Mouse (Mus musculus): ENCODE data around the gene Exosc9. TPM values are rescaled to one million over a fixed set of nuclear protein-coding genes. Genes with fewer than 3 reads are reported as not detected.
A peak's percentile ranks its signal among the peaks of the same experiment; 100 is the strongest.

Gene Exosc9
- polyA plus RNA-seq, 1 experiment from 2014 or later, result 52.9 TPM

DNA sequence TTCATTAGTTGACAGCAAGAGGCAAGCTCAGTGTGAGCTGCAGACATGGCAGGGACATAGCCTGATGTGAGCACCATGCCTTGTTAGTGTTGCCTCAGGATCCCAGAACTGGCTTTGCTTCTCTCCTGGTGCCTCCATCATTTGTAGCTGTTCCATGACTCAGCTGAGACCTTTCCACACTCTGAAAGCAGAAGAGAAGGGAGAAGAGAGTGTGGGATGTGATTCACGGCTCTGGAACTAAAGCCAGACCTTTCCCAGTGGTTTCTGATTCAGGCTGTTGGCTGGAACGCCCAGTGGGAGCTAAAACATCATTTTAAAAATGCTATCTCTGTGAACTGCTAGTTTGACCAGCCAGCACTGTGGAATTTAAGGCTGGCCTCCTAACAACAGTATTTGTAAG lies 11.7 kb upstream of the Exosc9 start:
- H3K9me3 ChIP-seq (ENCODE audit: control insufficient read depth, low read length), result no peaks in the 10 kb centered on the region
- no peak overlapping the region for H3K27ac ChIP-seq (replicated peaks; ENCODE audit: low read depth, low read length)
- no peaks in the 10 kb centered on the region for H3K36me3 ChIP-seq (ENCODE audit: control insufficient read depth, insufficient read depth, low read length)
- H3K4me2 ChIP-seq (ENCODE audit: low read depth, low read length), result no peak overlapping the region
- WGBS, result 64% methylated on average over 2 of the region's 2 CpGs
- no peaks in the 10 kb centered on the region for H3K4me1 ChIP-seq (ENCODE audit: control insufficient read depth, insufficient read depth, low read length)
- ATAC-seq (ENCODE audit: low read depth) (no peak), DNase-seq (ENCODE audit: low spot score) (no peak)
- no peaks in the 10 kb centered on the region for H3K27me3 ChIP-seq (replicated peaks; ENCODE audit: control insufficient read depth, insufficient read depth, low read length)
- no peak overlapping the region for H3K9ac ChIP-seq (ENCODE audit: low read depth, low read length)
- no peak overlapping the region for H3K4me3 ChIP-seq (ENCODE audit: low read depth, low read length)

DNA sequence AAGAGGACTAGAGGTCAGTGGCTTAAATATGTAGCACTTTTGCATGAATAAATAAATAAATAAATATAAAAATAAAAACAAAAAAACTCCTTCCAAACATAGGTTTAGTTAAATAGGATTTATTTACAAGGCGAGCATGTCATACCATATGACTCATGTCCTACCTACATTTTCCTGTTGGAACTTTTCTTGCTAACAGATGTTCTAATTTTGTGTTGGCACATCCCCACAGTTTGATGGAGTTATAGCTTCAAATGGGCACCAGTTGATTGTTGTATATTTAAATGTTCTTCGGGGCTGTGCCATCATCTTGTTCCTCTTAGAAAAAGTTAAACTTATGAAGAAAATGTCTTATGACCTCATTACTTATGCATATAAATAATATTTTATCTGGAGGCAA lies 11.0 kb upstream of the Exosc9 start:
- Histone ChIP-seq H3K36me3 (ENCODE audit: control insufficient read depth, insufficient read depth, low read length) (no peaks in the 10 kb centered on the region), H3K4me2 (ENCODE audit: low read depth, low read length) (no peak overlapping the region), H3K4me1 (ENCODE audit: control insufficient read depth, insufficient read depth, low read length) (no peaks in the 10 kb centered on the region), H3K27me3 (replicated peaks; ENCODE audit: control insufficient read depth, insufficient read depth, low read length) (no peaks in the 10 kb centered on the region), H3K9ac (ENCODE audit: low read depth, low read length) (no peak overlapping the region), H3K27ac (replicated peaks; ENCODE audit: low read depth, low read length) (no peak overlapping the region), H3K9me3 (ENCODE audit: control insufficient read depth, low read length) (no peaks in the 10 kb centered on the region), H3K4me3 (ENCODE audit: low read depth, low read length) (no peak overlapping the region)
- ATAC-seq (ENCODE audit: low read depth) (no peak), DNase-seq (ENCODE audit: low spot score) (no peak)
- 89% methylated on average over 2 of the region's 2 CpGs for WGBS

DNA sequence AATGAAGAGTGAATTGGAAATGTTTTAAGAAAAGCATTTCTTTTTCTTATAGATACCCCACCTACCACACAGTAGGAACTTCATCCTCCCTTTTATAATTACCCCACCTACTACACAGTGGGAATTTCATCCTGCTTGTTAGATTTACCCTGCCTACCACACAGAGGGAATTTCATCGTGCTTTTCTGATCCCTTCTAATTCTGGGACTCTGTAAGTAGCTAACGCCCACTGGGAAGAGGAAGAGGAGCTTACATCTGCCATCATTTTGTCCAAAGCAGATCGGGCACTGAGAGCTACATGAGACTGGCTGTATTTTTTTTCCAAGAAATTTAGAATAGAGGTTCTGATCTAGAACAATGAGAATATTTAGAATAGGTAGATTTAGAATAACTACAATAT lies 7.4 kb upstream of the Exosc9 start:
- H3K4me3 ChIP-seq (ENCODE audit: low read depth, low read length), result no peak overlapping the region
- no peak overlapping the region for H3K9ac ChIP-seq (ENCODE audit: low read depth, low read length)
- H3K27me3 ChIP-seq (replicated peaks; ENCODE audit: control insufficient read depth, insufficient read depth, low read length), result no peaks in the 10 kb centered on the region
- H3K27ac ChIP-seq (replicated peaks; ENCODE audit: low read depth, low read length), result no peak overlapping the region
- no peaks in the 10 kb centered on the region for H3K4me1 ChIP-seq (ENCODE audit: control insufficient read depth, insufficient read depth, low read length)
- no peaks in the 10 kb centered on the region for H3K9me3 ChIP-seq (ENCODE audit: control insufficient read depth, low read length)
- no peak overlapping the region for H3K4me2 ChIP-seq (ENCODE audit: low read depth, low read length)
- no peaks in the 10 kb centered on the region for H3K36me3 ChIP-seq (ENCODE audit: control insufficient read depth, insufficient read depth, low read length)
- ATAC-seq (ENCODE audit: low read depth) (no peak), DNase-seq (ENCODE audit: low spot score) (no peak)
- 80% methylated on average over 3 of the region's 3 CpGs for WGBS

DNA sequence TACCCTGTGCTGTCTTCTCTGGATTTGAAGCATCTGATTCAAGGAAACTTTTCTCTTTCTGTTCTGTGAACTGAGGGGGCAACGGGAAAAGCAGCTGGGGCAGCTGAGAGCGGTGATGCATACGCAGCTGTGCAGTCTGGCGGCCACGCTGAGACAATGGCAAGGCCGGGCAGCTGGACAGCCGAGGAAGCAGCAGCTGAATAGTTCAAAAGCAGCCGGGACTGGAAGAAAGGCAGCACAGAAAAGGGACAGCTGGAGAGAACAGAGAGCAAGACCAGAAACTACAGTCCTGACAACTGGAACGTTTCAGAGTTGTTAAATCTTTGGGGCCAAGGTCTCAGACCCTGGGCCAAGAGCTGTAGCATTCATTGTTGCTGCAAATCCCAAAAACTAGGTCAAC lies 1.1 kb upstream of the Exosc9 start:
- Histone ChIP-seq H3K27me3 (replicated peaks; ENCODE audit: control insufficient read depth, insufficient read depth, low read length) (no peaks in the 10 kb centered on the region), H3K4me3 (ENCODE audit: low read depth, low read length) (peak overlapping the region; percentile 85; the same call in 1 of the 2 replicates), H3K27ac (replicated peaks; ENCODE audit: low read depth, low read length) (no peak overlapping the region), H3K4me1 (ENCODE audit: control insufficient read depth, insufficient read depth, low read length) (peaks cover 5% of the 10 kb centered on the region; the same call in 1 of the 2 replicates), H3K36me3 (ENCODE audit: control insufficient read depth, insufficient read depth, low read length) (peaks cover 26% of the 10 kb centered on the region), H3K9ac (ENCODE audit: low read depth, low read length) (no peak overlapping the region), H3K9me3 (ENCODE audit: control insufficient read depth, low read length) (no peaks in the 10 kb centered on the region), H3K4me2 (ENCODE audit: low read depth, low read length) (peak overlapping the region; percentile 67)
- WGBS, result 38% methylated on average over 9 of the region's 9 CpGs
- DNase-seq (ENCODE audit: low spot score), result peak; percentile 83
- ATAC-seq (ENCODE audit: low read depth), result peak; percentile 72

DNA sequence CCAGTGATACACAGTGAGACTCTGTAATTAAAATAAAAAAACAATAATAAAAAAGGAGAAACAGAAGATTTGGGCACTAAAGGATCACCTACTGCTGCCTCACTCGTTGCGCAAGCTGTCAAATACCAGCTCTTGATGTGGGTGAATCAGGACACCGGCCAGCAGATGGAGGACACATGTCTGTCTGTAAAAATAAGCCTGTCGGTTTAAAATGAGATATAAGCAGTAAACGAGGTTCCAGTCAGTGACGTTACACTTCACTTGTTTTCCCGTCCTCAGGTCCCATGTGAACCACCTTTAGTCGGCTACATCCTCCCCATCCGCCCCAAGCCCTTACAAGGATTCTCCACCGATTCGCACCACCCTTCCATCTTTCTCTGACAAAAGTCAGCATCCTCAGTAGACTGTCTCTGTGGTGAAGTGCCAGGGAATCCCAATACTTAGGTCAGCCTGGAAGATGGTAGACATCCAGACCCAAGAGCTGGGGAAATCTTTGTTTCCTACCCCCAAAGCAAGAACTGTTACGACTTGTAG lies 488 bp upstream of the Exosc9 start:
- peak overlapping the region; percentile 67 for H3K4me2 ChIP-seq (ENCODE audit: low read depth, low read length)
- peak; percentile 26; the same call in 1 of the 2 replicates for ATAC-seq (ENCODE audit: low read depth)
- peak; percentile 26 for DNase-seq (ENCODE audit: low spot score)
- no peaks in the 10 kb centered on the region for H3K9me3 ChIP-seq (ENCODE audit: control insufficient read depth, low read length)
- H3K9ac ChIP-seq (ENCODE audit: low read depth, low read length), result peak overlapping the region; percentile 82
- H3K27ac ChIP-seq (replicated peaks; ENCODE audit: low read depth, low read length), result peak overlapping the region; percentile 63
- H3K36me3 ChIP-seq (ENCODE audit: control insufficient read depth, insufficient read depth, low read length), result peaks cover 31% of the 10 kb centered on the region
- 13% methylated on average over 12 of the region's 12 CpGs for WGBS
- H3K27me3 ChIP-seq (replicated peaks; ENCODE audit: control insufficient read depth, insufficient read depth, low read length), result no peaks in the 10 kb centered on the region
- H3K4me1 ChIP-seq (ENCODE audit: control insufficient read depth, insufficient read depth, low read length), result peaks cover 5% of the 10 kb centered on the region; the same call in 1 of the 2 replicates
- H3K4me3 ChIP-seq (ENCODE audit: low read depth, low read length), result peak overlapping the region; percentile 85

DNA sequence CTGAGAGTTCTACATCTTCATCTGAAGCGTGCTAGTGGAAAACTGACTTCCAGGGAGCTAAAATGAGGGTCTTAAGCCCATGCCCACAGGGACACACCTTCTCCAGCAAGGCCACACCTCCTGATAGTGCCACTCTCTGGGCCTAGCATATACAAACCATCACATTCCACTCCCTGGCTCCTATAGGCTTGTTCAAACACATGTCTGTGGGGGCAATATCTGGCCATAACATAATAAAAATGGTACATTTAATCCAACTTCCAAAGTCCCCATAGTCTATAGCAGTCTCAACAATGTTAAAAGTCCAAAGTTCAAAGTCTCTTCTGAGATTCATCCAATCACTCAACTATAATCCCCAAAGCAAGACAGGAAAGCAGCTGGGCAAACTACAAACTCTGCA lies 5.2 kb downstream of the Exosc9 start:
- no peak overlapping the region for H3K27ac ChIP-seq (replicated peaks; ENCODE audit: low read depth, low read length)
- peaks cover 5% of the 10 kb centered on the region; the same call in 1 of the 2 replicates for H3K4me1 ChIP-seq (ENCODE audit: control insufficient read depth, insufficient read depth, low read length)
- no peak for DNase-seq (ENCODE audit: low spot score)
- no peak overlapping the region for H3K9ac ChIP-seq (ENCODE audit: low read depth, low read length)
- H3K9me3 ChIP-seq (ENCODE audit: control insufficient read depth, low read length), result no peaks in the 10 kb centered on the region
- H3K4me2 ChIP-seq (ENCODE audit: low read depth, low read length), result no peak overlapping the region
- no peaks in the 10 kb centered on the region for H3K27me3 ChIP-seq (replicated peaks; ENCODE audit: control insufficient read depth, insufficient read depth, low read length)
- no peak overlapping the region for H3K4me3 ChIP-seq (ENCODE audit: low read depth, low read length)
- ATAC-seq (ENCODE audit: low read depth), result no peak
- H3K36me3 ChIP-seq (ENCODE audit: control insufficient read depth, insufficient read depth, low read length), result peaks cover 85% of the 10 kb centered on the region
- 93% methylated on average over 1 of the region's 1 CpGs for WGBS

DNA sequence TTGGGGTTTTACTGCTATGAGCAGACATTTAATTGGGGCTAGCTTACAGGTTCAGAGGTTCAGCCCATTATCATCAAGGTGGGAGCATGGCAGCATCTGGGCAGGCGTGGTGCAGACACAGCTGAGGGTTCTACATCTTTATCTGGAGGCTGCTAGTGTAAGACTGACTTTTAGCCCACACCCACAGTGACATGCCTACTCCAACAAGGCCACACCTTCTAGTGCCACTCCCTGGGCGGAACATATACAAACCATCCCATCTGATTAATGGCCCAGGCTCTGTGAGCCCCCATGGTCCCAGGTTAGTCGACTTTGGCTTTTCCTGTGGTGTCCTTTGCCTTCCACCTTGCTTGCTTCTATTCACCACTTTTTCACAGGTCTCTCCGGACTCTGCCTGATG lies 7.2 kb downstream of the Exosc9 start:
- ATAC-seq (ENCODE audit: low read depth) (no peak), DNase-seq (ENCODE audit: low spot score) (no peak)
- H3K4me2 ChIP-seq (ENCODE audit: low read depth, low read length), result no peak overlapping the region
- WGBS, result 85% methylated on average over 4 of the region's 4 CpGs
- H3K4me1 ChIP-seq (ENCODE audit: control insufficient read depth, insufficient read depth, low read length), result no peaks in the 10 kb centered on the region
- no peak overlapping the region for H3K27ac ChIP-seq (replicated peaks; ENCODE audit: low read depth, low read length)
- H3K9me3 ChIP-seq (ENCODE audit: control insufficient read depth, low read length), result no peaks in the 10 kb centered on the region
- H3K27me3 ChIP-seq (replicated peaks; ENCODE audit: control insufficient read depth, insufficient read depth, low read length), result no peaks in the 10 kb centered on the region
- H3K36me3 ChIP-seq (ENCODE audit: control insufficient read depth, insufficient read depth, low read length), result peaks cover 96% of the 10 kb centered on the region
- H3K4me3 ChIP-seq (ENCODE audit: low read depth, low read length), result no peak overlapping the region
- no peak overlapping the region for H3K9ac ChIP-seq (ENCODE audit: low read depth, low read length)

DNA sequence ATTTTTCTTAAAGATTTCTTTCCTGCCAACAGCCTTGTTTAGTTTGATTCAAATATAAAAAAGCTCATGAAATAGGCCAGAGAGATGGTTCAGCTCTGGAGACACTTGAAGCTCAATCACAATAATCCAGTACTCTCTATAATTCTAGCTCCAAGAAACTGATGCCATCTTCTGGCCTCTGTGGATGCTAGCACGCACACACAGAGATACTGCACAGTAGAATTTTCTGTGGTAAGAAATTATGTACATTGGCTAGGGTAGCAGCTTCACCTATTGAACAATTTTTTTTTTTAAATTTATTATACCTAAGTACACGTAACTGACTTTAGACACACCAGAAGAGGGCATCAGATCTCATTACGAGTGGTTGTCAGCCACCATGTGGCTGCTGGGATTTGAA lies 11.3 kb downstream of the Exosc9 start:
- Histone ChIP-seq H3K4me1 (ENCODE audit: control insufficient read depth, insufficient read depth, low read length) (no peaks in the 10 kb centered on the region), H3K4me2 (ENCODE audit: low read depth, low read length) (no peak overlapping the region), H3K9ac (ENCODE audit: low read depth, low read length) (no peak overlapping the region), H3K4me3 (ENCODE audit: low read depth, low read length) (no peak overlapping the region), H3K36me3 (ENCODE audit: control insufficient read depth, insufficient read depth, low read length) (peaks cover 94% of the 10 kb centered on the region), H3K27me3 (replicated peaks; ENCODE audit: control insufficient read depth, insufficient read depth, low read length) (no peaks in the 10 kb centered on the region), H3K27ac (replicated peaks; ENCODE audit: low read depth, low read length) (no peak overlapping the region), H3K9me3 (ENCODE audit: control insufficient read depth, low read length) (no peaks in the 10 kb centered on the region)
- no peak for ATAC-seq (ENCODE audit: low read depth)
- DNase-seq (ENCODE audit: low spot score), result no peak
- WGBS, result 84% methylated on average over 3 of the region's 3 CpGs

DNA sequence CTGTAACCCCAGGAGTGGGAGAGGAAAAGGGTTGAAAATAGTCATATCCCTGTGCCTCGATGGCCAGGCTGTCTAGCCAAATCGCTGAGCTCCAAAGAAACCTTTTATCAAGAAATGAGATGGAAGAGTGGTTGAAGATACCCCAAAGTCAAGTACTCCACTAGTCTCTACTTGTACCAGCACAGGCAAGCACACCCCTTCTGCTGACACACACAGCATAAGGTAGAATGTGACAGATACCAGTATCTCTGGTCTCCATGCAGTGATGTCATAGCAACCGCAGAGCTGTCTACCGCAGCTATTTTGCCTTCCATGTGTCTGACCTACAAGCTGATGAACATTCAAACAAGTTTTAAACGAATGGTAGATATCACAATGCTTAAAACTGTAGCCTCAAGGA lies 17.4 kb downstream of the Exosc9 start:
- H3K9me3 ChIP-seq (ENCODE audit: control insufficient read depth, low read length), result no peaks in the 10 kb centered on the region
- H3K36me3 ChIP-seq (ENCODE audit: control insufficient read depth, insufficient read depth, low read length), result peaks cover 52% of the 10 kb centered on the region
- H3K27me3 ChIP-seq (replicated peaks; ENCODE audit: control insufficient read depth, insufficient read depth, low read length), result no peaks in the 10 kb centered on the region
- H3K27ac ChIP-seq (replicated peaks; ENCODE audit: low read depth, low read length), result no peak overlapping the region
- 88% methylated on average over 5 of the region's 5 CpGs for WGBS
- H3K4me1 ChIP-seq (ENCODE audit: control insufficient read depth, insufficient read depth, low read length), result peaks cover 12% of the 10 kb centered on the region; the same call in 1 of the 2 replicates
- H3K4me3 ChIP-seq (ENCODE audit: low read depth, low read length), result peak overlapping the region; percentile 70
- DNase-seq (ENCODE audit: low spot score), result no peak
- ATAC-seq (ENCODE audit: low read depth), result no peak
- peak overlapping the region; percentile 77 for H3K4me2 ChIP-seq (ENCODE audit: low read depth, low read length)
- H3K9ac ChIP-seq (ENCODE audit: low read depth, low read length), result peak overlapping the region; percentile 7; the same call in 1 of the 2 replicates

All from embryonic facial prominence, embryonic 14.5 days (tissue).